Mouse (Mus musculus) forebrain, embryonic 15.5 days (tissue): ENCODE data around the gene Ndufb10. TPM values are rescaled to one million over a fixed set of nuclear protein-coding genes. Genes with fewer than 3 reads are reported as not detected.

Experiments used
- ATAC-seq: fragments of 200-750 bp; cut with Nextera tagmentation; replicated peaks from 2 replicates; pipeline ENCODE4 v1.8.0; 2017; ENCODE audit warnings: mild to moderate bottlenecking, moderate TSS enrichment, moderate library complexity
- H3K27ac ChIP-seq: fragments of 300-500 bp; sonication (generic); replicated peaks from 2 replicates; pipeline ENCODE4 v1.5.1; 2015; ENCODE audit warnings: mild to moderate bottlenecking, inconsistent platforms
- H3K27me3 ChIP-seq: fragments of 300-500 bp; sonication (generic); 2 replicates; pipeline ENCODE4 v1.6.1; 2015; ENCODE audit warnings: inconsistent platforms
- H3K36me3 ChIP-seq: fragments of 300-500 bp; sonication (generic); 2 replicates; pipeline ENCODE4 v1.6.1; 2015; ENCODE audit warnings: mild to moderate bottlenecking, inconsistent platforms
- H3K4me1 ChIP-seq: fragments of 300-500 bp; sonication (generic); 2 replicates; pipeline ENCODE4 v1.6.1; 2015; ENCODE audit warnings: inconsistent platforms
- H3K4me2 ChIP-seq: fragments of 300-500 bp; sonication (generic); replicated peaks from 2 replicates; pipeline ENCODE4 v1.6.1; 2015; ENCODE audit warnings: mild to moderate bottlenecking, inconsistent platforms
- H3K4me3 ChIP-seq: fragments of 300-500 bp; sonication (generic); 2 replicates; pipeline ENCODE4 v1.5.1; 2015; ENCODE audit warnings: mild to moderate bottlenecking, inconsistent platforms
- H3K9ac ChIP-seq: fragments of 300-500 bp; sonication (generic); replicated peaks from 2 replicates; pipeline ENCODE4 v1.6.1; 2015; ENCODE audit warnings: mild to moderate bottlenecking, inconsistent platforms
- H3K9me3 ChIP-seq: fragments of 300-500 bp; sonication (generic); 2 replicates; pipeline ENCODE4 v1.6.1; 2016; ENCODE audit warnings: inconsistent platforms
- WGBS: fragments of 180-500 bp; shearing (Covaris S2); methylation state at CpG from one replicate; pipeline ENCODE4 v1.1.7; 2015; ENCODE audit warnings: mixed read lengths; 5-methylcytosine and 5-hydroxymethylcytosine counted together
- polyA plus RNA-seq: library from polyadenylated mRNA; unstranded; fragments of >200 nt; fragmentation: Nextera tagmentation; extraction: Ambion mirVana; gene quantifications from 2 replicates; pipeline ENCODE4 v1.2.1, GENCODE M21; 2015

Gene Ndufb10
- 249 and 261 TPM in 2 replicates for polyA plus RNA-seq

DNA sequence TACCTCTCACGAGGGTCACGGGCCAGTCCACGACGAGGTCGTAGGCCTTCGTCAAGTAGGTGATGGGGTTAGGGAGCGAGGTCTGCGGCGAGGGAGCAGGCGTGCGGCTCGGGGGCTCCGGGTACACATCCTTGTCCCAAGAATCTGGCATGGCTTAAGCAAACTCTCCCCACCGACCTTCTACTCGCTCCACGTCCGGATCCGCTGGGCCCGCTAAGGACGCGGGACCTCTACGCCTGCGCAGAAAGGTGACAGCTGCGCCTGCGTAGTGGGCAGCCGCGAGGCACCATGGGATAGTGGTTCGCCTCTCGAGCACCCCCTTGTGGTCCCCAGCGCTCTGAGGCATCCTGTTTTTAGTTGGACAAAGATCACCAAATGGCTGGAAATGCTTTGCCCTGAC is at the start of gene Ndufb10:
Gene Ndufb10, minus strand, starts transcription at position 295 of the 400 bp plus-strand sequence.
- Histone ChIP-seq H3K36me3 (peaks cover 14% of the 10 kb centered on the region), H3K27me3 (peaks cover 6% of the 10 kb centered on the region; the same call in 1 of the 2 replicates), H3K4me3 (peak within 1 kb of the TSS; percentile 84), H3K9ac (peak within 1 kb of the TSS; percentile 95), H3K4me2 (peak within 1 kb of the TSS; percentile 85), H3K27ac (peak within 1 kb of the TSS; percentile 80), H3K4me1 (peaks cover 31% of the 10 kb centered on the region), H3K9me3 (no peaks in the 10 kb centered on the region)
- ATAC-seq: peak; percentile 77
- WGBS: under 1% methylated on average over 30 of the region's 30 CpGs

DNA sequence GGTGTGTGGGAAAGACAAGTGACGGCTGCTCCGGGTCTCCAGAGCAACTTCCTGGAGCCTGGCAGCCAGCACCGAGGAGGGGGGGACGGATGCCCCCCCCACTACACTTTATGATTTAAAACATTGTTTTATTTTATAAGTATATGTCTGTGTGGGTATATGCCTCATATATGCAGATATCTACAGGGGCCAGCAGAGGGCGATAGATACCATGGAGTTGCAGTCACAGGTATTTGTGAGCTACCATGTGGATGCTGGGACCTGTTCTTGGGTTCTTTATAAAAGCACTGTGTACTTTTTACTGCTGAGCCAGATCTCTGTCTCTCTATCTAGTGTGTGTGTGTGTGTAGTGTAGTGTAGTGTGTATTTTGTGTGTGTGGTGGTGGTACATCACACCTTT is 49.0 kb upstream of the Ndufb10 start:
- ATAC-seq: no peak
- 82% methylated on average over 5 of the region's 5 CpGs for WGBS

DNA sequence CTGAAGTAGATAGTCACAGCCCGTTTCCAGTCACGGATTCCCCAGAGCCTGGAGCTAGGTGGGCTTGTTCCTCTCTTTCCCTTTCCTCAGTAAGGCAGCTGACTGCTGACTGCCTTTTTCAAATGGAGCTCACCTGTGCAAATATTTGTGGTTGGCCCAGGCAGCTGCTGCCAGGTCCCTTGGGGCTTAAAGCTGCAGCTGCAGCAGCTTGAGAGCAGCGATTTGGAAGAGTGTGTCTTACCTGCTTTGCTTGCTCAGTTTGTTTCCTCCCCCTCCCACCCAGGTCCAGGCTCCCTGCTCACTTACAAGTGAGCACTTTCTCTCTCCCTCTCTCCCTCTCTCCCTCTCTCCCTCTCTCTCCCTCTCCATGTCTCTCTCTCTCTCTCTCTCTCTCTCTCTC is 44.9 kb upstream of the Ndufb10 start:
- H3K9me3 ChIP-seq: no peaks in the 10 kb centered on the region
- H3K27me3 ChIP-seq: no peaks in the 10 kb centered on the region
- no peaks in the 10 kb centered on the region for H3K4me1 ChIP-seq
- H3K4me3 ChIP-seq: no peak overlapping the region
- H3K36me3 ChIP-seq: no peaks in the 10 kb centered on the region
- ATAC-seq: no peak
- H3K27ac ChIP-seq: no peak overlapping the region
- WGBS: 40% methylated on average over 3 of the region's 3 CpGs
- H3K9ac ChIP-seq: no peak overlapping the region
- H3K4me2 ChIP-seq: no peak overlapping the region

More for the DNA sequence above, 49.0 kb upstream of the Ndufb10 start:
- H3K27ac ChIP-seq: no peak overlapping the region
- H3K4me1 ChIP-seq: no peaks in the 10 kb centered on the region
- no peak overlapping the region for H3K4me2 ChIP-seq
- no peak overlapping the region for H3K9ac ChIP-seq
- H3K27me3 ChIP-seq: no peaks in the 10 kb centered on the region
- no peaks in the 10 kb centered on the region for H3K36me3 ChIP-seq
- no peak overlapping the region for H3K4me3 ChIP-seq
- no peaks in the 10 kb centered on the region for H3K9me3 ChIP-seq

DNA sequence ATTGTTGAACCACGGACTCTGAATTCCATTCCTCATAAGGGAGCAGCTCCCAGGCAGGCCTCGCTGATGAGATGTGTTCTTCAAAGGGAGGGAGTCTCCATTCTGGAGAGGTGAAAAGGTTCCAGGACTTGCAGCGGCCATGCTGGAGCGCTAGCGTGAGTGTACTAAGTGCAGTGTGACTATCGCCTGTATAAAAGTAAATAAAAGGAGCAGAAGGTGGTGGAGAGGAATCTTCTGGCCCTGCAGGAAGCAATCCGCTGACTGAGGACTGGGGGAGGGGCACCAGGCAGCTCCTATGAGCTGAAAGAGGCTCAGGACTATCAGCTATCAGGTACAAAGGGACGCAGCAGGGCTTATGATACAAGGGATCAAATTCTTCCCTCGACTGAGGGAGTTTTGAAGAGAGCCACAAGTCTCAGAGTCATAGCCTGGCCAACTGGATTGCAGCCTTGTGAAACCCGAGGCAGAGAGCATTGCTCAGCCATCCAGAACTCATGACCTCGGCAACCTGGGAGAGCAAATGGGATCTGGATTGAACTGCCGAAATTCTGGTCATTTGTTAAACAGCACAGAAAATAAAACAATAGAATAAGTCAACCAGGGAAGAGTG is 42.1 kb upstream of the Ndufb10 start:
- 25% methylated on average over 12 of the region's 12 CpGs for WGBS
- no peaks in the 10 kb centered on the region for H3K9me3 ChIP-seq
- H3K9ac ChIP-seq: no peak overlapping the region
- no peak for ATAC-seq
- H3K4me3 ChIP-seq: no peak overlapping the region
- no peak overlapping the region for H3K4me2 ChIP-seq
- no peak overlapping the region for H3K27ac ChIP-seq
- no peaks in the 10 kb centered on the region for H3K27me3 ChIP-seq
- H3K36me3 ChIP-seq: no peaks in the 10 kb centered on the region
- no peaks in the 10 kb centered on the region for H3K4me1 ChIP-seq

DNA sequence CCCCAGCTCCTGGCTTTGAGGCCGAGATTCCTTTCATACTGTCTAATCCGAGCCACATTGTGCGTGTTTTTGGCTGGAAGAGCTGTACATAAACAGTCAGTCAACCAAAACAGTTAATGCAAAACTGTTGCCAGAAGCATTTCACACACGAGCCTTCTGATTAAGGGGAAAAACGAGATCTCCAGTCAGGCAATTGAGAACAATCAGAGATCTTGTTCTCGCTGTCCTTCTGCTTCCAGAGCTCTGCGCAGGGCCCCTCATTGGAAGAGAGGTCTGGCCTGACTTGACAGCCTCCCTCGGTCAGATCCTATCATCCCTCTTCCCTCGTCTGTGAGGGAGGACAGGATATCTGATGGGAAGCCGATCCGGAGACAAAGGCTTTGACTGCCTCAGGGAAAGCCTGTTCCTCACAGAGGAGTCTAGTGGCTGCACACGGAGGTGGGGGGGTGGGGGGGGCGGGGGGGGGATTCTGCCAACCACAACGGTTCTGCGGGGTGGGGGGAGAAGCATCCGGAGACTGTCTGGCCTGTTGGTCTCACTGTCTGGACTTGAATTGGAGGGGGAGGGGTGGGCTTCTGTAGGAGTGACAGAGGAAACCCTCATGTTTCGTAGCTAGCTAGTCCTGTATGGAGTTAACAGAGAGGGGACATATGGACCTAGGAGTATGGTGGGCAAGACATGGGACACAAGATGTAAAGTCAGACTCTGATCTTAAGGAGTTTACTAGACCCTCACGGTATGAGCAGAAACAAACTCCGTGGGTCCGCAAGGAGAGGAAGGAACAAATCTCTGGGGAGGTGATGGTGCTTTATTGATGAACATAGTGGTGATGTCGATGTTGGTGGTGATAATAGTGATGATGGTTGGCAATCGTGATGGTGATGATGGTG is 41.0 kb upstream of the Ndufb10 start:
- no peaks in the 10 kb centered on the region for H3K27me3 ChIP-seq
- no peak overlapping the region for H3K4me2 ChIP-seq
- no peaks in the 10 kb centered on the region for H3K9me3 ChIP-seq
- no peak overlapping the region for H3K27ac ChIP-seq
- no peak for ATAC-seq
- no peak overlapping the region for H3K9ac ChIP-seq
- no peaks in the 10 kb centered on the region for H3K4me1 ChIP-seq
- no peaks in the 10 kb centered on the region for H3K36me3 ChIP-seq
- H3K4me3 ChIP-seq: no peak overlapping the region
- 51% methylated on average over 22 of the region's 22 CpGs for WGBS

DNA sequence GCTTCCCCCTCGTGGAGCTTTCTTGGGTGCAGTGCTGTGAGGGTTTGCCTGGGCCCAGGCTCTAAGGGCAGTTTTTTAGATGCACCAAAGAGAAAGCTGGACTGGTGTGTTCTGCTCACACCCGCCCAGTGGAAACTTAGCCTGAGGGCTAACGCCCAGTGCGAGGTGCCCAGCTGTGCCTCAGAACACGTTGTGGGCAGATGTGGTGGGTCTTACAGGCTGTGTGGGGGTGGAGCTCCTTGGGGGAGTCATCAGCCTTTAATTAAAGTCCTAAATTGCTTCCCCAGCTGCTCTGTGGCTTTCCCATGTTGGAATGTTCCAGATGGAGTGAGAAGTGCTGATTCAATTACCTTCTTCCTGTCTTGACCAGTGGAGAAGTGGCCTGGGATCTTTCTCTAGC is 36.8 kb upstream of the Ndufb10 start:
- Histone ChIP-seq H3K4me1 (no peaks in the 10 kb centered on the region), H3K9ac (no peak overlapping the region), H3K36me3 (no peaks in the 10 kb centered on the region), H3K9me3 (no peaks in the 10 kb centered on the region), H3K4me2 (no peak overlapping the region), H3K27me3 (no peaks in the 10 kb centered on the region; the same call in 1 of the 2 replicates), H3K27ac (no peak overlapping the region), H3K4me3 (no peak overlapping the region)
- no peak for ATAC-seq
- WGBS: 55% methylated on average over 5 of the region's 5 CpGs

DNA sequence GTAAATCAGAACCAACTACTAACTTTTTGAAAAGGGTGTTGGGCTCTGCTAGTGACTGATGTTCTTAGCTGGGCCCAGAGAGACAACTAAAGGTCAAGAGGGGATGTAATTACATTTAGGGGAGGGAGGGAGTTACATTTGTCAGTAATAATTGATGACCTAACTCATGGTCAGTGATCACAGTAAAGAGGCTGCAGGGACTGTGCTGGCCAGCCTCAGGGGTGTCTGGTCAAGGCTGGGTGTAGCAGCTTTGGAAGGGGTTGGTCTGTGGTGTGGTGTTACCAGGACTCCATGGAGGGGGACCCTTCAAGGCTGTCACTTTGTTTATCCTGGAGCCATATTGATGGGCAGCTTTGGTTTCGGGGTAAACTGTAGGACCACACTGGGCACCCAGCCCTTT is 33.1 kb upstream of the Ndufb10 start:
- no peaks in the 10 kb centered on the region for H3K36me3 ChIP-seq
- 87% methylated on average over 1 of the region's 1 CpGs for WGBS
- H3K9ac ChIP-seq: no peak overlapping the region
- H3K27ac ChIP-seq: no peak overlapping the region
- H3K9me3 ChIP-seq: no peaks in the 10 kb centered on the region
- ATAC-seq: no peak
- peaks cover 10% of the 10 kb centered on the region for H3K4me1 ChIP-seq
- no peak overlapping the region for H3K4me3 ChIP-seq
- H3K27me3 ChIP-seq: peaks cover 34% of the 10 kb centered on the region
- H3K4me2 ChIP-seq: no peak overlapping the region

DNA sequence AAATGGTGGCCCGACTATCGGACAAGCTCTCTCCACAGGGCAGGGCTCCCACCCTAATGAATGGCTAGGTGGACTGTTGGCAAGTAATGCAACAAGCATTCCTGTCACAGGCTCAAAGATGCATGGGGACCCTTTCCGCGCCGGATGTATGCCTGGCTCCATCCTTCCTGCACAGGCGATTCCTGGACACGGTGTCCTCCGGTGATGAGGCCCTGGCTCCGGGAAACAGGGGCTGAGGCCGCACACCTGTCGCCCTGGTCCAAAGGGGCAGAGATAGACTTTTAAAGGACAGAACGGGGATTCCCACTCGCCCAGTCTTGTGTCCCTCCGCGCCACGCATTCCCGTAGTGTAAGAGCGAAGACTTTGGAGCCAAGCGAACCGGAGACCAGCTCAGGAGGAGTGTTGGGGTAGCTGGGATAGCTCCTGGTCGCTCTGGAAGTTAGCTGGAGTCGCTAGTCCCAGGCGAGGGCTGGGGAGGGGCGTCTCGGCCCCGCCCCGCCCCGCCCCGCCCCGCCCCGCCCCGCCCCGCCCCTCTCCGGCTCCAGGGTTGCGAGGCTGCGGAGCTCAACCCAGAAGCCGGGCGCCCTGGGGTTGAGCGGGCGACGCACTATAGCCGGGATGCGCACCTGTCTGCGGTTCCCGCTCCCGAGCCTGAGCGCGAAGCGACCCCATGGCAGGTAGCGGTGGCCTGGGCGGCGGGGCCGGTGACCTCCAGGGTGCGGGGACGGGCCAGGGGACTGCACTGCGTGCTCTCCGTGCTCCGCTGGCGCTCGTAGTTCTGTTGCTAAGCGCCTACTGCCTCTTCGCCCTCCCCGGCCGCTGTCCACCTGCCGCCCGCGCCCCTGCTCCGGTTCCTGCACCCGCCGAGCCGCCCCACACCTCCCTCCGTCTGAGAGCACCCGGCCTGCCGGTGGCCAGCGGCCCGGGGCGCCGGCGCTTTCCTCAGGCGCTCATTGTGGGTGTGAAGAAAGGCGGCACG is 28.4 kb upstream of the Ndufb10 start, which contains the start of gene Hs3st6:
Gene Hs3st6, plus strand, starts transcription at position 574 of the 980 bp plus-strand sequence.
- ATAC-seq: peak; percentile 73
- peaks cover 14% of the 10 kb centered on the region for H3K4me1 ChIP-seq
- peak within 1 kb of the TSS; percentile 40 for H3K4me3 ChIP-seq
- peaks cover 58% of the 10 kb centered on the region for H3K27me3 ChIP-seq
- no peaks in the 10 kb centered on the region for H3K36me3 ChIP-seq
- under 1% methylated on average over 65 of the region's 82 CpGs for WGBS
- H3K27ac ChIP-seq: no peak within 1 kb of the TSS
- no peaks in the 10 kb centered on the region for H3K9me3 ChIP-seq
- peak within 1 kb of the TSS; percentile 63 for H3K4me2 ChIP-seq
- peak within 1 kb of the TSS; percentile 32; the same call in 1 of the 2 replicates for H3K9ac ChIP-seq

DNA sequence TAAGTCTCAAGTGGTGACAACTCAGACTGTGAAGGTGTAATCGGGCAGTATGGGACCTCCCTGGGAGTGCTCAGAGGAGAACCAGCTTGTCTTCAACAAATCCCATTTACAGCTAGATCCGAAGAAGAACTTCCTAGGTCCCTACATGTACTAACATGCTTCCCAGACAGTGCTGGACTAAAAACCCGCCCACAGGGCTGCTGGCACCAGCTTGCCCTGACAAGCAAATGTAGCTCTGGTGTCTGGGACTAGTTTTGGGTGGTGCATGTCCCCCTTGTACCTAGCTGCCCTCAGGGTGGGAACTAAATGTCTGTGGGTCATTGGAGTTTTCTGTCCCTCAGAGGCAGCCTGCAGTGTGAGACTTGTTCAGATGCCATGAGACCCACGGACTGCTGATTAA is 27.2 kb upstream of the Ndufb10 start:
- Histone ChIP-seq H3K9ac (no peak overlapping the region), H3K9me3 (no peaks in the 10 kb centered on the region), H3K4me2 (no peak overlapping the region), H3K36me3 (no peaks in the 10 kb centered on the region), H3K4me3 (no peak overlapping the region), H3K27ac (no peak overlapping the region), H3K4me1 (peaks cover 14% of the 10 kb centered on the region), H3K27me3 (peaks cover 58% of the 10 kb centered on the region)
- 21% methylated on average over 4 of the region's 4 CpGs for WGBS
- no peak for ATAC-seq

DNA sequence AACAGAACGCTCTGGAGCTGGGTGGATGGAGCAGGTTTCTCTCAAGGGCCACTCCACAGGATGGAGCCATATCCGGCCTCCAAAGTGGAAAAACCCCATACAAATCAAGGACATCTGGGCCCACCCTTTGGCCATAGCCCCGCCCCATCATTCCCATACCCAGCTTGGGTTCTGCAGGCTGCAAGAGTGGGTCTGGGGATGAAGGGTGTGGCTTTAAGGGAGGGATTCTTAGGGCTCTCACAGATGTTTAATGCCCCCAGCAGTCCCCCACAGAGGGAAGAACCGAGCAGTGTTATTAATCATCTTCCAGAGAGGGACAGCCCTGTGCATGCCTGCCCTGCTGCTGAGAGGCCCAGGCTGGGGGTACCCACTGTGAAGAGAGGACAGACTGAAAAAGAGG is 22.7 kb upstream of the Ndufb10 start:
- Histone ChIP-seq H3K4me3 (no peak overlapping the region), H3K4me1 (no peaks in the 10 kb centered on the region), H3K27ac (no peak overlapping the region), H3K27me3 (peaks cover 20% of the 10 kb centered on the region), H3K36me3 (no peaks in the 10 kb centered on the region), H3K9ac (no peak overlapping the region), H3K9me3 (no peaks in the 10 kb centered on the region), H3K4me2 (no peak overlapping the region)
- WGBS: 55% methylated on average over 4 of the region's 4 CpGs
- no peak for ATAC-seq

DNA sequence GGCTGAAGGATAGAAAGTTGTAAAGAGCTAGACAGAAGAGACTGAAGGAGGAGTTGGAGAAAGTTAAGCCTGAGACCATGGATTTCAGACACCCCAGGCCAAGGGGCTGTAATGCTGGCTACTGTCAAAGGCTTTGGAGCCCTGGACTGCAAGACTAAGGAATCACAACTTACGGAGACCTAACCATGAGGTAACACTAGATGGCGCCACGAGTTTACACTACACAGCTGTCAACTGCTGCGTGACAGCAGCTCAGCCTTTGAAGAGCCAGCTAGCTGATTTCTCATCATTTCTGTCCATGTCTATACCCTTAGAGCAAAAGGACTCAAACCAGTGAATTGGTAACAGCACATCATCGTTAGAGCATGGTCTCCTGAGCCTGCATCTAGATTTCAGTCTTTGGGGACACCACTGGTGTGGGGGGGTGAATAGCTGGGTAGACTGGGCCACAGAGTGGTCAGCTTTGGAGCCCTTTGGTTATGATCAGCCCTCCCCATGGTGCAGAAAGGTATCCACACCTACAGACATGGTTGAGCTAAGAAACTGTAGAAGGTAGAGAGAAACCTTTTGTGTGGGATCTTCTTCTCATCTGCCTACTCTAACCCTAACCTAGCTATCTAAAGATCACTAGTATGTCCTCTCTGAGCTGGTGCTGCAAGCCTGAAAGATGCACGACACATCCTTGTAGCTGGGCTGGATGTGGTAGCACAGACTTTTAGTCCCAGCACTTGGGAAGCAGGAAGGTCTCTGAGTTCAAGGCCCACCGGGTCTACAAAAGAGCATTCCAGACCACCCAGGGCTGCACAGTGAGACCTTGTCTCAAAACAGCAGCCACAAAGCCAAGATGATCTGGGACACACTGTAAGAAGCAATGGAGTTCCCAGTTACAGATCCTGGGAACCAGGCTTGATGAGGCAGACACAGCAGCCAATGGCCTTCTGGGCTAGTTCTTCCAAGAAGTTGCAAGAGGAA is 21.5 kb upstream of the Ndufb10 start:
- no peaks in the 10 kb centered on the region for H3K4me1 ChIP-seq
- H3K27me3 ChIP-seq: peaks cover 10% of the 10 kb centered on the region
- H3K9ac ChIP-seq: no peak overlapping the region
- no peak overlapping the region for H3K4me3 ChIP-seq
- ATAC-seq: peak; percentile 71
- H3K4me2 ChIP-seq: no peak overlapping the region
- no peak overlapping the region for H3K27ac ChIP-seq
- no peaks in the 10 kb centered on the region for H3K9me3 ChIP-seq
- WGBS: 20% methylated on average over 7 of the region's 7 CpGs
- no peaks in the 10 kb centered on the region for H3K36me3 ChIP-seq
